Mouse (Mus musculus) frontal cortex, postnatal 14 days (tissue): ENCODE measurements at regions not wholly inside any gene's neighbourhood (a gene's known extent, or its start where the extent isn't known, plus 50 kb on each side); places are given as distances from the start of the nearest gene placed in this dataset.

ENCODE experiments used
- DNase-seq, 2 experiments: peaks; one replicate each; pipeline ENCODE4 v3.0.0; 2022; ENCODE audit warnings: low spot score in 2 of 2

- no peak for DNase-seq
Observed at GRCm38 (mm10) chr12:54273506-54273905, 69.8 kb upstream of the Egln3 start.

- DNase-seq: no peak
Observed at GRCm38 (mm10) chr12:54272696-54273095, 69.0 kb upstream of the Egln3 start.

- DNase-seq: no peak
Observed at GRCm38 (mm10) chr12:54272226-54272625, 68.6 kb upstream of the Egln3 start.

GRCm38 (mm10) chr12:54265852-54266251 lies 62.2 kb upstream of the Egln3 start:
- no peak for DNase-seq

- no peak for DNase-seq
Observed at GRCm38 (mm10) chr12:54264893-54265835, 61.5 kb upstream of the Egln3 start.

- no peak for DNase-seq
Observed at GRCm38 (mm10) chr12:54264418-54264733, 60.7 kb upstream of the Egln3 start.

- DNase-seq: no peak
Observed at GRCm38 (mm10) chr12:54263733-54264417, 60.2 kb upstream of the Egln3 start.

- no peak for DNase-seq
Observed at GRCm38 (mm10) chr12:54262236-54263005, 58.8 kb upstream of the Egln3 start.

- no peak for DNase-seq
Observed at GRCm38 (mm10) chr12:54261426-54261825, 57.8 kb upstream of the Egln3 start.

- DNase-seq: no peak
Observed at GRCm38 (mm10) chr12:54260502-54260901, 56.8 kb upstream of the Egln3 start.

- DNase-seq: no peak
Observed at GRCm38 (mm10) chr12:54257776-54258433, 54.2 kb upstream of the Egln3 start.

GRCm38 (mm10) chr12:54256506-54257128 lies 53.0 kb upstream of the Egln3 start:
- DNase-seq: no peak
